Mouse (Mus musculus): ENCODE results near the gene Greb1. TPM values are rescaled to one million over a fixed set of nuclear protein-coding genes. Genes with fewer than 3 reads are reported as not detected.

The Greb1 gene
- polyA plus RNA-seq, 1 experiment from 2014 or later = 3.6 TPM

- Histone ChIP-seq H3K9me3 (no peaks in the 10 kb centered on the region), H3K4me3 (no peak overlapping the region), H3K36me3 (no peaks in the 10 kb centered on the region), H3K27ac (no peak overlapping the region), H3K4me2 (no peak overlapping the region), H3K27me3 (no peaks in the 10 kb centered on the region), H3K4me1 (0 out of 2 replicates have a peak, but pooled peaks cover 13% of the 10 kb centered on the region), H3K9ac (no peak overlapping the region)
- ATAC-seq (ENCODE audit: borderline replicate concordance, extremely low read depth, low FRiP score, low TSS enrichment) = no peak
- 71% methylated on average over 2 of the region's 2 CpGs for WGBS
Observed at GRCm38 (mm10) chr12:16661936-16662335, 138.8 kb downstream of the Greb1 start.

GRCm38 (mm10) chr12:16661459-16661858 lies 139.2 kb downstream of the Greb1 start:
- H3K27ac ChIP-seq = no peak overlapping the region
- H3K4me2 ChIP-seq = no peak overlapping the region
- H3K36me3 ChIP-seq = no peaks in the 10 kb centered on the region
- no peaks in the 10 kb centered on the region for H3K27me3 ChIP-seq
- ATAC-seq (ENCODE audit: borderline replicate concordance, extremely low read depth, low FRiP score, low TSS enrichment) = no peak
- 77% methylated on average over 10 of the region's 10 CpGs for WGBS
- 0 out of 2 replicates have a peak, but pooled peaks cover 13% of the 10 kb centered on the region for H3K4me1 ChIP-seq
- H3K4me3 ChIP-seq = no peak overlapping the region
- H3K9me3 ChIP-seq = no peaks in the 10 kb centered on the region
- no peak overlapping the region for H3K9ac ChIP-seq

- WGBS = 63% methylated on average over 5 of the region's 5 CpGs
- no peak overlapping the region for H3K27ac ChIP-seq
- no peak for ATAC-seq (ENCODE audit: borderline replicate concordance, extremely low read depth, low FRiP score, low TSS enrichment)
Observed at GRCm38 (mm10) chr12:16656906-16657875, 143.5 kb downstream of the Greb1 start.

GRCm38 (mm10) chr12:16655604-16656003 lies 145.1 kb downstream of the Greb1 start:
- Histone ChIP-seq H3K4me3 (no peak overlapping the region), H3K4me1 (peaks cover 8% of the 10 kb centered on the region), H3K4me2 (no peak overlapping the region), H3K36me3 (no peaks in the 10 kb centered on the region), H3K27me3 (peaks cover 41% of the 10 kb centered on the region), H3K9ac (no peak overlapping the region), H3K9me3 (no peaks in the 10 kb centered on the region), H3K27ac (no peak overlapping the region)
- WGBS = 75% methylated on average over 4 of the region's 4 CpGs
- no peak for ATAC-seq (ENCODE audit: borderline replicate concordance, extremely low read depth, low FRiP score, low TSS enrichment)

More at GRCm38 (mm10) chr12:16656906-16657875, 143.5 kb downstream of the Greb1 start:
- peaks cover 35% of the 10 kb centered on the region for H3K27me3 ChIP-seq
- no peak overlapping the region for H3K4me3 ChIP-seq
- no peak overlapping the region for H3K4me2 ChIP-seq
- no peaks in the 10 kb centered on the region for H3K9me3 ChIP-seq
- H3K4me1 ChIP-seq = peaks cover 8% of the 10 kb centered on the region
- no peaks in the 10 kb centered on the region for H3K36me3 ChIP-seq
- no peak overlapping the region for H3K9ac ChIP-seq

- Histone ChIP-seq H3K4me3 (peak within 1 kb of the TSS; percentile 28), H3K4me1 (peaks cover 8% of the 10 kb centered on the region), H3K9me3 (no peaks in the 10 kb centered on the region), H3K9ac (no peak within 1 kb of the TSS), H3K27me3 (peaks cover 41% of the 10 kb centered on the region), H3K27ac (no peak within 1 kb of the TSS), H3K36me3 (no peaks in the 10 kb centered on the region), H3K4me2 (peak within 1 kb of the TSS; percentile 66)
- 5% methylated on average over 58 of the region's 58 CpGs for WGBS
- ATAC-seq (ENCODE audit: borderline replicate concordance, extremely low read depth, low FRiP score, low TSS enrichment) = peak; percentile 76
Observed at GRCm38 (mm10) chr12:16653332-16654093, 147.2 kb downstream of the Greb1 start, which contains the start of gene Ntsr2. Gene Ntsr2, plus strand, starts transcription at chr12:16653382.

- 72% methylated on average over 6 of the region's 6 CpGs for WGBS
- no peak overlapping the region for H3K4me2 ChIP-seq
- no peak for ATAC-seq (ENCODE audit: borderline replicate concordance, extremely low read depth, low FRiP score, low TSS enrichment)
Observed at GRCm38 (mm10) chr12:16649819-16650218, 150.9 kb downstream of the Greb1 start.

GRCm38 (mm10) chr12:16648273-16648672 lies 152.4 kb downstream of the Greb1 start:
- Histone ChIP-seq H3K27ac (no peak overlapping the region), H3K36me3 (no peaks in the 10 kb centered on the region), H3K9ac (no peak overlapping the region), H3K27me3 (peaks cover 14% of the 10 kb centered on the region), H3K4me1 (peaks cover under 1% of the 10 kb centered on the region), H3K4me2 (no peak overlapping the region), H3K4me3 (no peak overlapping the region), H3K9me3 (no peaks in the 10 kb centered on the region)
- WGBS = 76% methylated on average over 6 of the region's 6 CpGs
- no peak for ATAC-seq (ENCODE audit: borderline replicate concordance, extremely low read depth, low FRiP score, low TSS enrichment)

More at GRCm38 (mm10) chr12:16649819-16650218, 150.9 kb downstream of the Greb1 start:
- Histone ChIP-seq H3K27ac (no peak overlapping the region), H3K9ac (no peak overlapping the region), H3K4me1 (peaks cover 8% of the 10 kb centered on the region), H3K9me3 (no peaks in the 10 kb centered on the region), H3K27me3 (peaks cover 29% of the 10 kb centered on the region), H3K4me3 (no peak overlapping the region), H3K36me3 (no peaks in the 10 kb centered on the region)

DNA sequence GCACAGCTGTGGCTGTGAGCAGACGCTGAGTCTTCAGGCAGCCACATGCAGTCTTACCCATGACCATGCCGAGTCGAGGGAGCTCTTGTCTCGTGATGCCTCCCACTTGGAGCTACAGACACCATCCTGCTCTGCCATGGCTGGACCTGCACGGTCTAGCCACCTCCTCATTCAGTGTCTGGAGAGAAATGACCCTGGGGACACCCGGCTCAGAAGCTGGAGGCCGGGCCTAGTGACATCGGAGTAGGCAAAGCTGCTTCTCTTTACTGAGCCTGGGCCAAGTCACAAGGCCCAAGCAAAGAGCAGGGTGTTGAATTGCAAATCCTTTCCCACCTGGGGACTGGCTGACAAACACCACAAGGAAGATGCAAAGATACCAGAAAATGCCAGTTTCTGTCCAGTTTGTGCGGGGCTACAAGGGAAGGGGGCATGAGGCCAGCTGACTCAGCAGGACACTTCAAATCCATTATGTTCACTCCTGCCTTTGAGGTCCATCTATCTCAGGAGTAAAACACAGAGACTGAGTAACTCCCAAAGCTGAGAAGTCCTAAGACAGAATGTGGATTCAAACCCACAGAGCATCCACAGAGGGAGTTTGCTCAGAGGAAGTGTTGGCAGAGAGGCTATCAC lies 153.8 kb downstream of the Greb1 start:
- H3K9me3 ChIP-seq = no peaks in the 10 kb centered on the region
- H3K4me3 ChIP-seq = no peak overlapping the region
- H3K4me1 ChIP-seq = no peaks in the 10 kb centered on the region
- peaks cover 6% of the 10 kb centered on the region; the same call in 1 of the 2 replicates for H3K27me3 ChIP-seq
- no peak overlapping the region for H3K27ac ChIP-seq
- no peak overlapping the region for H3K4me2 ChIP-seq
- 43% methylated on average over 9 of the region's 9 CpGs for WGBS
- no peak overlapping the region for H3K9ac ChIP-seq
- H3K36me3 ChIP-seq = no peaks in the 10 kb centered on the region
- ATAC-seq (ENCODE audit: borderline replicate concordance, extremely low read depth, low FRiP score, low TSS enrichment) = no peak

- Histone ChIP-seq H3K9me3 (no peaks in the 10 kb centered on the region), H3K4me1 (no peaks in the 10 kb centered on the region), H3K4me3 (no peak overlapping the region), H3K27me3 (no peaks in the 10 kb centered on the region), H3K36me3 (no peaks in the 10 kb centered on the region), H3K27ac (no peak overlapping the region), H3K9ac (no peak overlapping the region), H3K4me2 (no peak overlapping the region)
- ATAC-seq (ENCODE audit: borderline replicate concordance, extremely low read depth, low FRiP score, low TSS enrichment) = no peak
- WGBS = 50% methylated on average over 8 of the region's 8 CpGs
Observed at GRCm38 (mm10) chr12:16644698-16645097, 156.0 kb downstream of the Greb1 start.

DNA sequence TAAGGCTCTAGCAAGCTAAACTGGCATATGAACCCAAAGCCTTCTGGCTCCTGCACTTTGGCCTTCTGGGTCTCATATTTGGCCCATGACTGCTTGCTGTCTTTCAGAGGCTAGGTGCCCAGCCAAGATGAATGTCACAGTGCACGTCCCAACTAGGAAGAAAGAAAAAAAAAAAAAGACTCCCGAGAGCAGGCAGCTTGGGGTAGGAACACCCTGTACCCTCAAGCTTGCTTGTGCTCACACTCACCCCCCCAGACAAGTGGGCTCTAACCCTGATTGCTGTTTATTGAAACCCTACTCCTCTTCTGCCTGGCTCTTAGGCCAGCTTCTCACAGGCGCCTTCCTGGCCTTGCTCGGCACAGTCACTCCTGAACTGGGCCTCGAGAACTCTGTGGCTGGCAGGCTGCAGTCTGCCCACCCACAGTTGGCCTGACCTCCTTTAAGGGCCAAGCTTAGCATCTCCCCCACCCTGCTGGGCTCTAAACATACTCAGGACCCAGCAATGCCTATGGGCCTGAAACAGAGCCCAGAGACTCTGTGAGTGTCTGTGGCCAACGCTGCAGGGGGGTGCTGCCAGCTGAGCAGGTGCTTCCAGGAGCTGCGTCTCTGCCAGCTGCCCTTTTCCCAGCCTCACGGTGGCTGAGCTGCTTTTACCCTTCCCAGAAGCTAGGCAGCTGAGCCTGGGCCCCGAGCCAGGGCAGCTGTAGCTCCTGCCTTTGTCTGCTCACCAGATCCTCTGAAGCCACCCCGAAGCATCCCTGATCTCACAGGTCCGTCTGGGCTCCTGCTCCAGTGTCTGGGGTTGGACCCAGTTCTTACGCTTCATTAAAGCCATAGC lies 157.0 kb downstream of the Greb1 start:
- no peak overlapping the region for H3K4me3 ChIP-seq
- H3K27me3 ChIP-seq = no peaks in the 10 kb centered on the region
- H3K4me2 ChIP-seq = no peak overlapping the region
- H3K4me1 ChIP-seq = no peaks in the 10 kb centered on the region
- 47% methylated on average over 12 of the region's 12 CpGs for WGBS
- no peak overlapping the region for H3K9ac ChIP-seq
- H3K36me3 ChIP-seq = no peaks in the 10 kb centered on the region
- ATAC-seq (ENCODE audit: borderline replicate concordance, extremely low read depth, low FRiP score, low TSS enrichment) = peak; percentile 25; the same call in 1 of the 2 replicates
- no peaks in the 10 kb centered on the region for H3K9me3 ChIP-seq
- H3K27ac ChIP-seq = no peak overlapping the region

DNA sequence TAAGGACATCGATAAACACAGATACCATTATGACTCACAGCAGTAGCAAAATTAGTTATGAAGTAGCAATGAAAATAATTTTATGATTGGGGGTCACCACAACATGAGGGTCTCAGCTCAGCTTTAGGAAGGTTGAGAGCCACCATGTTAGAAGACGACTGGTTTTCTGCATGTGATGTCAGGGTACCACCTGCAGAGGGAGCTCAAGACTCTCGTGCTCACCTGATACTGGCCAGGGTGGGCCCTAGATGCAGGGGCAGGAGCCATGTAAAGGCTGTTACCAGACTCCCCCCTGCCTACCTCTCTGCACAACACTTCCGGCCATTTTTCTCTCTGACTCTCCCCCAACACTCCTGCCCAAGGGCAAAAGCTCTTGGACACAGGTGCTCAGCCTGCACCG lies 158.7 kb downstream of the Greb1 start:
- Histone ChIP-seq H3K4me2 (no peak overlapping the region), H3K9me3 (no peaks in the 10 kb centered on the region), H3K36me3 (no peaks in the 10 kb centered on the region), H3K27ac (no peak overlapping the region), H3K9ac (no peak overlapping the region), H3K4me1 (no peaks in the 10 kb centered on the region), H3K4me3 (no peak overlapping the region), H3K27me3 (no peaks in the 10 kb centered on the region)
- ATAC-seq (ENCODE audit: borderline replicate concordance, extremely low read depth, low FRiP score, low TSS enrichment) = no peak
- 64% methylated on average over 5 of the region's 5 CpGs for WGBS

All from lung, embryonic 15.5 days (tissue).